14 mouse cellular contexts compared by ENCODE assay signal in genomic region chr8:79060013-79060609, GRCm38 (mm10). TPM values are rescaled to one million over a fixed set of nuclear protein-coding genes. Genes with fewer than 3 reads are reported as not detected.
DNase-seq lines count a peak whose midpoint lies in the region; ATAC-seq lines count a peak whose summit lies in the region.
"Had no signal": no experiment of that assay in that cellular context is flagged by ENCODE, and none has a peak within 500 bp of the region (broad histone marks: within the 10 kb centered on the region; RNA-seq: fewer than 3 reads in every experiment).

No protein-coding gene starts in this region.

- 59% methylated on average over 19 of the region's 19 CpGs for WGBS in kidney, embryonic 15.5 days
- 48% methylated on average over 19 of the region's 19 CpGs for WGBS in limb, embryonic 12.5 days

- H3K4me2 ChIP-seq in kidney, embryonic 15.5 days, result no peak overlapping the region
- H3K4me2 ChIP-seq in limb, embryonic 12.5 days, result no peak overlapping the region
- H3K4me2 ChIP-seq: forebrain, embryonic 13.5 days; limb, embryonic 15.5 days had no signal

- peaks cover 29% of the 10 kb centered on the region for H3K4me1 ChIP-seq in kidney, embryonic 15.5 days
- H3K4me1 ChIP-seq in limb, embryonic 12.5 days (replicated peaks), result peaks cover 43% of the 10 kb centered on the region

- no peaks in the 10 kb centered on the region for H3K9me3 ChIP-seq in kidney, embryonic 15.5 days (replicated peaks)
- no peaks in the 10 kb centered on the region for H3K9me3 ChIP-seq in limb, embryonic 12.5 days
- H3K9me3 ChIP-seq: forebrain, embryonic 13.5 days; limb, embryonic 15.5 days had no signal

- 0 out of 2 replicates have a peak, but pooled peaks have one; percentile 34 for ATAC-seq in kidney, embryonic 15.5 days (replicated peaks; ENCODE audit: low FRiP score)
- peak; percentile 58; the same call in 1 of the 2 replicates for ATAC-seq in limb, embryonic 12.5 days (ENCODE audit: insufficient number of reproducible peaks, insufficient read depth, low FRiP score, low TSS enrichment, low read depth)
- ATAC-seq: forebrain, embryonic 13.5 days had no signal

- no peak overlapping the region for H3K9ac ChIP-seq in kidney, embryonic 15.5 days
- no peak overlapping the region for H3K9ac ChIP-seq in limb, embryonic 12.5 days (replicated peaks)
- H3K9ac ChIP-seq: forebrain, embryonic 13.5 days; limb, embryonic 15.5 days had no signal

- peaks cover 37% of the 10 kb centered on the region for H3K36me3 ChIP-seq in kidney, embryonic 15.5 days
- H3K36me3 ChIP-seq in limb, embryonic 12.5 days, result peaks cover 53% of the 10 kb centered on the region

- H3K27me3 ChIP-seq in kidney, embryonic 15.5 days, result no peaks in the 10 kb centered on the region
- no peaks in the 10 kb centered on the region for H3K27me3 ChIP-seq in limb, embryonic 12.5 days
- H3K27me3 ChIP-seq: forebrain, embryonic 13.5 days; limb, embryonic 15.5 days had no signal

- no peak overlapping the region for H3K4me3 ChIP-seq in kidney, embryonic 15.5 days (replicated peaks)
- no peak overlapping the region for H3K4me3 ChIP-seq in limb, embryonic 12.5 days (replicated peaks)
- H3K4me3 ChIP-seq: forebrain, embryonic 13.5 days; limb, embryonic 15.5 days had no signal

- no peak overlapping the region for H3K27ac ChIP-seq in kidney, embryonic 15.5 days
- H3K27ac ChIP-seq in limb, embryonic 12.5 days, result peak overlapping the region; percentile 35; the same call in 1 of the 2 replicates
- H3K27ac ChIP-seq: forebrain, embryonic 13.5 days; limb, embryonic 15.5 days; macrophage had no signal

- no peak for DNase-seq in kidney, postnatal 14 days
- DNase-seq in 3T3-L1 (ENCODE audit: low read depth, low spot score), result peak; percentile 75
- DNase-seq in embryo, embryonic 11 days, result peak; percentile 67
- DNase-seq in right cerebral cortex, postnatal 36 days (ENCODE audit: low spot score in 2 of 2), result no peak
- DNase-seq in layer of hippocampus, adult 11-12 months (ENCODE audit: low spot score), result no peak
- no peak for DNase-seq in layer of hippocampus, adult 8-10 months (ENCODE audit: low spot score in 2 of 2)
- DNase-seq: cerebellum, adult 9-11 months; gastrocnemius, postnatal 36 days; heart, postnatal 4 days had no signal

RNA-seq across cellular contexts. Expression of gene Zfp827, which starts 31.9 kb away (rescaled TPM):
- polyA plus RNA-seq in kidney, embryonic 15.5 days (2015; fragmentation: Nextera tagmentation; extraction: Ambion mirVana), result 7.4 and 7.9 TPM in 2 replicates
- polyA plus RNA-seq in limb, embryonic 12.5 days (2016; fragmentation: Nextera tagmentation; extraction: Ambion mirVana), result 13.3 and 13.7 TPM in 2 replicates
- total RNA-seq in layer of hippocampus, adult 8-10 months (2022), result 10 to 100 TPM; 30.4 to 33.4 (median 32.7) TPM

Comparison
In these comparisons a context has a peak if more than half of its experiments do, and no peak if none do; other contexts are left out.
1. DNase-seq: peak in 3T3-L1 (single experiment) and embryo, embryonic 11 days (single experiment); none in kidney, postnatal 14 days (single experiment), right cerebral cortex, postnatal 36 days (0 of 2), layer of hippocampus, adult 11-12 months (single experiment) and layer of hippocampus, adult 8-10 months (0 of 2).